Mouse (Mus musculus) cerebellum, adult 8-10 months (tissue): ENCODE measurements around the gene H6pd.
"Not testable (repeated sequence)": the region's sequence is repeated elsewhere in the genome, so short reads cannot be mapped to it uniquely, and the experiment has no call there.

ENCODE experiments used
- DNase-seq: peaks from one replicate; pipeline ENCODE4 v3.0.0; 2022

The H6pd gene

DNA sequence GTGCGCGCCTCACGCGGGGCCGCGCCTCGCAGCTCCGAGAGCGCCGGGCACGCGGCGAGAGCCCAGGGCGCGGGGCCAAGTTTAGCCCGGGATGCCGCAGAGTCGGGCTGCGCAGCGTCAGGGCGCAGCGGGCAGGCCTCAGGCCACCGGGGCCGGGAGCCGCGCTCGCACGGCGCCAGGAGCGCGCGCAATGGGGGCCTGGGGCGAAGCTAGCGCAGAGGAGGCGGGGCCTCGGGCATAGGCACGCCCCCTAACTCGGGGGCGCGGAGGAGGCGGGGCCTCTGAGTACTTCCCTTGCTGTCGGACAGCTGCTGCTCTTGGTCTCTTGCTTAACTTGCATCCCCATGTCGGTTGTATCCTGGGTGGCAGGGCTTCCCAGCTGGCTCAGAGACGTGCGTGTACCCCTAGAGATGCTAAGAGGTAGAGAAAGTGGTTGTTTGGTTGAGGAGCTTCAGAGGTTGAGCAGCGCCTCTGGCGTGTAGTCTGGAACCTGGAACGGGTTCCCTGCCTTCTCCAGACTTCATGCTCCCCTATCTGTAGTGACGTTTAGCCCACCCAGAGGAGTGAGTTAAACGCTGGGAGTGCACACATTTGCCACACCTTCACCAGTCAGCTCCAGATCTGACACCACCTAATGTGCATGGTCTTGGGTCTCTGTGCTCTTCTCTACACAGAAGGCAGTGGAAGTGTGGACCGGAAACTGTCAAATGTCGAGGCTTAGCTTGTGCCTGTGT lies at the start of gene H6pd:
Gene H6pd, minus strand, starts transcription at position 171 of the 734 bp plus-strand sequence.
- peak; percentile 85 for DNase-seq

DNA sequence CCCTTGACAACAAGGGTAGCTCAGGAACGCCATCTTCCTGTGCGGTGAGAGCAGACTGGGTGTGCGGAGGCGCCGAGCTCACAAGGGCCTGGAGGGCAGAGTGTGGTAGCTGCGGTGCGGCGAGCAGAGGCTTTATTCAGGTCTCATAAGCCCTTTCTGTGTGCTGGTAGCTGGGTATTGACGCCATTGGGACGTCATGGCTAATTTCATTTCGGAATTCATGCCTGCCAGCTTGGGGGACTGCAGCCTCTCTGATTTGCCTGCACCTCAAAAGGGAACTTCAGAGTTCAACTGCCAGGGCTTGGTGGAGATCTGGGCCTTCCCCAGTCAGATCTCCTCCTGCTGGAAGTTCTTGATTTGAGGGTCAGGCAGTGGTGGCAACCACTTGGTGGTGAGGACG lies 48.9 kb upstream of the H6pd start:
- DNase-seq, result no peak

GRCm38 (mm10) chr4:150056171-150056570 lies 47.3 kb upstream of the H6pd start:
- no peak for DNase-seq

- no peak for DNase-seq
Measured at GRCm38 (mm10) chr4:150052380-150052779, 43.6 kb upstream of the H6pd start.

DNA sequence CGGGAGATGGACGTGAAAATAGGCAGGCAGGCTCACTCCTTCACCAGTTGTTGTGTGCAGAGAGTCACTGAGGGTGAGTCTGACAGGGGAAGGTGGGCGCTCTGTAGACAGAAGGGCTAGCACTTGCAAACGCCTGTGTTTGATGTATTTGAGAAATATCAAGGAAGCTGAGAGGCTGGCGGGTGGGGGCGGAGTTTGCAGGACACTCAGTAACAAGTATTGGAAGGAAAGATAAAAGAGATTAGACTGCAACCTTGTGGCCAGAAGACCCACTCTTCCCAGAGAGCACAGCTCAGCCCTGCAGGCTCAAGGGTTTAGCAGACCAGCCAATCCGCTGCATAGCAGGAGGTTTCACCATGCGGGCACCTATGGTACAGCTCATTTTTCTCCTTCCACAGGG lies 42.7 kb upstream of the H6pd start:
- DNase-seq, result no peak

DNA sequence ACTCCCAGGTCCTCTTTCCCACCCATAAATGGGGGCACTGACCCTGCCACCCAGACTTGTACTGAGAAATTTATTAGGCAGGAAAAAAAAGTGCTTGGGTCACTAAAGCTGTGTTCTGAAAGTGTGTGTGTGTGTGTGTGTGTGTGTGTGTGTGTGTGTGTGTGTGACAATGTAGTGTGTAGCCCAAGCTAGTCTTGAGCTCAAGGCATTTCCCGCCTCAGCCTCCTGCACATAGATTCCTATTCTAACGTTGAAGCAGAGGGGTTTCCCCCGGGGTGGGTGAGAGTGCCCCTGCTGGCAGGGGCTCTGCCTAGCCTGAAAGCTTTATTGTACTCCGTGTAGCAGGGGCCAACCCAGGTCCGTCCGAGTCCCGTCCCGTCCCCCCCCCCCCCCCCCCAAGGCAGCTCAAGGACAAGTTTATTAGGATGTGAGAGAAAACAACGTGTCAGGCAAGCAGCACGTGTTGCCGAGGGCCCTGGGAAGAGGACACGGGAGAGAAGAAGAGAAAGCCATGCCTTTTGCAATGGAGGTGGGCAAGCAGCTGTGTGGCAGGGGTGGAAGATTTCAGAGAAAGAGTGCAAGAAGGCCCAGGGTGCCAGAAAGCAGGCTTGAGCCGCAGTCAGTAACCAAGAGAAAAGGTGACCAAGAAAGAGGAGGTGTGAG lies 40.9 kb upstream of the H6pd start:
- no peak for DNase-seq

DNA sequence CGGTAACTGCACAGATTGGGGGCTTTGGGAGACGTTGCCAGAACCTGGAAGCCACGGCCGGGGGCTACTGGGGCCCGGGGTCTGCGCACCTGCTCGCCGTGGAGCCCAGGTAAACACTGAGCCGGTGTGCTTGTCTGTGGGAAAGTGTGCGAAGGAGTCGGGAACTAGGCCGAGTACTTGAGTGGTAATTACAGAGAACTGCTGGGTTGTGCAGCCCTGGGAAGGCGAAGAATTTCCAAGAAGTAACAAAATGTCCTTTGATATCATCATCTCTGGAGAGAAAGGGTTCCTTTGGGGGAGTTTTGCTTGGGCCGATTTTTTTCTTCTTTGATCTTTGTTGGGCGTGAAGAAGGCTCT lies 40.3 kb upstream of the H6pd start:
- DNase-seq, result no peak

- DNase-seq, result no peak
Measured at GRCm38 (mm10) chr4:150048478-150049156, 39.8 kb upstream of the H6pd start.

GRCm38 (mm10) chr4:150048038-150048437 lies 39.2 kb upstream of the H6pd start:
- no peak for DNase-seq

DNA sequence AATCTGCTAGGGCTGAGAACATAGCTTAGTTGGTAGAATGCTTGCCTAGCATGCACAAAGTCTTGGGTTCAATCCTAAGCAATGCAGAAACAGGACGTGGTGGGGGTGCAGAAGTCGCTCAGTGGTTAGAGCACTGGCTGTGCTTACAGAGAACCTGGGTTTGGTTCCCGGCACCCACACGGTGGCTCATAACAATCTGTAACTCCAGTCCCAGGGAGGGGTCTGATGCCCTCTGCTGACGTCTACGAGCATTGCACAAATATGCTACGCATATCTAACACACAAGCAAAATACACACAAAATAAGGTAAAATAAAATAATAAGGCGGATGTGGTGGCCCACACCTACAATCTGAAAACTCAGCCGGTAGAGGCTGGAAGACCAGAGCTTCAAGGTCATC lies 34.8 kb upstream of the H6pd start:
- no peak for DNase-seq

GRCm38 (mm10) chr4:150041346-150042110 lies 32.7 kb upstream of the H6pd start:
- no peak for DNase-seq

- DNase-seq, result not testable (repeated sequence)
Measured at GRCm38 (mm10) chr4:150040856-150041255, 32.0 kb upstream of the H6pd start.

- DNase-seq, result no peak
Measured at GRCm38 (mm10) chr4:150040003-150040581, 31.3 kb upstream of the H6pd start.

GRCm38 (mm10) chr4:150038533-150038932 lies 29.7 kb upstream of the H6pd start:
- no peak for DNase-seq

DNA sequence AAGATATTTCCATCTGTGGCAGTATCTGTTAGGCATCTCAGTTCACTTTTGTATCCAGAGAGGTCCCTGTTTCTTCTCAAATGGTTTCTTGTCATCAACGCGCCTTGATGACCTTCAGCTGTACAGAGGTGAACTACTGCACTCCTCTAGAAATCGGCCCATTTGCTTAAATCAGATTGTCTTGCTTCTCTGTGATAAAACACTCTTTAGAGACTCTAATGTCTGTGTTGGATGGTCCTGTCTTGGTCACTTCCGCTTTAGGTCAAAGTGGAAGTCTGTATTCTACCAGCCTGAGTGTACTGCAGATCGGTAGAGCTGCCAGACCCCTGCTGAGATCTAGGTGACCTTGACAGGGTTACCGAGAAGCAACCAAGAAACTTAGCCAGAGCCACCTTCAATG lies 27.3 kb upstream of the H6pd start:
- no peak for DNase-seq

DNA sequence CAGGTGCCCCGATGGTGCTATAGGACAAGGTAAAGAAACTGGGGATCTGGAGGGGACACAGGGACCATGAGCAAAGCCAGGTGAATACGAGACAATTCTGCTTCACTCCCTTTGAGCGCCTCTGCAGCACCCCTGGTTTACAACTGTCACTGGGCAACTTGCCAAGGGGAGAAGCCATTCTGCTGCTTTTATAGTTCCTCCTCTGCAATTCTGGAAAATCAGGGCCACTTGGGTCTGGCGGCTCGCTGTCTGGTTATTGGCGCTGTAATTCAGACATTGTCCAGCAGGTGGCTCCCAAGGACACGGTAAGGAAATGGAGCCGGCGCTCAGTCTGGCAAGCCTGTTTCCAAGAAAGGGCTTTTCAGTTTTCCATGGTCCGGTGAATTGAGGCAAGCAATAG lies 26.5 kb upstream of the H6pd start:
- peak; percentile 92 for DNase-seq

GRCm38 (mm10) chr4:150033261-150033671 lies 24.4 kb upstream of the H6pd start:
- no peak for DNase-seq

- peak; percentile 73 for DNase-seq
Measured at GRCm38 (mm10) chr4:150031234-150031890, 22.5 kb upstream of the H6pd start.

DNA sequence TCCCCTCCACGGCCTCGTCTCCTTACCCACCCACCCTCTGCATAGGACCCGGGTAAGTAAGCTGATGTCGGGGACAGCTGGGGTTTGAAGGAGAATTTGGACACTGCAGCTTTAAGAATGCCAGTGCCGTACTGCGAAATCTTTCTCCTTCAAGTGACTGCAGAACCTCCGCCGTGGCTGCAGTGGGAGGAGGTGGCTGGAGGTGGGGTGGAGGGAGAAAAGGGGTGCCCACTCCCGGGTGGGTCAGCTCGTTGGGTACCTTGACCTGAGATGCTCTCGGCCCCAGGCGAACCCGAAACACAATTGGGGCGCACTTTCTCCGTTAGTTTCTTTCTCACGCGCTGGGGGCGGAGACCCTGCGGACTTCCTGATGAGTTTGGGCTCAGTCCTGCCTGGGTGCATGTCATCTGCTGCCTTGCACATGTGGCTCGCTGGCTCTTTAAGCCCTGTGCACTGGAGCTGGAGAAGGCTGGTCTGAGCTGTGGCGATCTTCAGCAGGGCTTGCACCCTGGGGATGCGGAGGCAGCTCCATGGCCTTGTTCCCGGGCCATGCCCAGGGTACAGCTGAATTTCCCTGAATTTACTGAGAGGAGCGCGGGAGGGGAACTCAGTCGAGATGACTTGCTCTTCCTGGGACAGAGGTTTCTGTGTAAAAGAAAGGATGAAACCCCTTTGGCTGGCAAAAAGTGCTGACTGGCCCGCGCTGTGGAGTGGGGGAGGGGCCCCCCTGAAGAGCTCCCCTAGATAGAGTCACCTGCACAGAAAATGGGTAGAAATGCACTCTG lies 21.8 kb upstream of the H6pd start:
- peak; percentile 63 for DNase-seq

DNA sequence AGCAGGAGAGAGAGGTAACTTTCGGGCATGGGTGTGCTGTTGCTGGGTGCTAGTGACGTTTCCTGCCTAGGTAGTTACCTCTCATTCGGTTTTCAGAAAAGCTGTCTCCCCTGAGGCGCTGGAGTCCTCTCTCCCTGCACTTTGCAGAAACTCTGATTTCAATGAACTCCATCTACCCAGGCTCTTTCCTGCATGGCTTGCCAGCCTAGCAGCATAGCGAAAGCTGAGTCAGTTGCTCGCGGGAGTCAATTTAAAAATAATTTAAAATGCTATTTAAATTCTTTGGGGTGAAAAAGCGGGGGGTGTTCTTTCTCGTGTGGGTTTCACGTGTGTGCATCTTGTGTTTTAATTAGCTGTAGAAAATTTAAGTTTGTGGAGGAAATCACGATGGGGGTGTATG lies 21.1 kb upstream of the H6pd start:
- peak; percentile 33 for DNase-seq

DNA sequence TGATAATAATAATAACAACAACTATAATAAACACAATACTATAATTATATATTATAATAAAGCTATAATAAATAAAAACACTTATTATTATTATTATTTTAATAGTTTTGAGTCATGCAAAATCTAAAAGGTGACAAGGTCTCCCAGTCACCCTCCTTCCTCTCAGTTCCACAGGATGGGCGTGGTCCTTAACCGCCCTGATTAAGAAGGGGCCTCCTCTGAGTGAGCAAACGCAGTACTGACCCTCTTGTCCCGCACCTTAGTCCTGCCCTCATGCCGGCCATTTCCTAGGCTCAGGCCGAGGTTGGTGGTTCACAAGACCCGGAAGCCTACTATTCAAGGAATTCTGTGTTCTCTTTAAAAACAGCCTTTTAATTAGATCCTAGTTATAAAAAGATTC lies 14.7 kb upstream of the H6pd start:
- DNase-seq, result no peak
